Mouse (Mus musculus) liver, adult (tissue): Measurements from ENCODE around the gene Ddo.

ENCODE experiments used
- GATA4 ChIP-seq: IDR thresholded peaks from 2 replicates; pipeline ENCODE4 v1.6.1; 2014; ENCODE audit warnings: mild to moderate bottlenecking, low read length; ENCODE audit not compliant: insufficient replicate concordance

Gene Ddo

GRCm38 (mm10) chr10:40684326-40684725 is 54.5 kb downstream of the Ddo start:
- TF ChIP-seq GATA4 = no peak

GRCm38 (mm10) chr10:40685641-40686040 is 55.8 kb downstream of the Ddo start:
- no peak for TF ChIP-seq GATA4

DNA sequence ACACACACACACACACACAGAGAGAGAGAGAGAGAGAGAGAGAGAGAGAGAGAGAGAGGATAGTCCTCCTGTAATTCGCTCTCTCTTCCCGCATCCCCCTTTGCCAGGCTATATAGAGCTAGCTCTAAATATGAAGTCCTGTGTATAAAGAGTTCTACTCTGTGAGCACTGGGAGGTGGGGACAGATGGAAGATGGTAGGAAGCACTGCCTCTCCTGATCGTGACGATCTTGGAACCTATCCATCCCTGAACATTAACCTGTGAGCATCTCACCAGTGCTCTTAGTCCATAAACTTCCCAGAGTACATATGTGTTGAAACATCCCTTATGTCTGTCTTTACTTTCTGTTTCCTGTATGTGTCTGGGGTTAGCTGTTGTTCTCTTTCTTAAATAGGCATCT is 57.2 kb downstream of the Ddo start:
- no peak for TF ChIP-seq GATA4

DNA sequence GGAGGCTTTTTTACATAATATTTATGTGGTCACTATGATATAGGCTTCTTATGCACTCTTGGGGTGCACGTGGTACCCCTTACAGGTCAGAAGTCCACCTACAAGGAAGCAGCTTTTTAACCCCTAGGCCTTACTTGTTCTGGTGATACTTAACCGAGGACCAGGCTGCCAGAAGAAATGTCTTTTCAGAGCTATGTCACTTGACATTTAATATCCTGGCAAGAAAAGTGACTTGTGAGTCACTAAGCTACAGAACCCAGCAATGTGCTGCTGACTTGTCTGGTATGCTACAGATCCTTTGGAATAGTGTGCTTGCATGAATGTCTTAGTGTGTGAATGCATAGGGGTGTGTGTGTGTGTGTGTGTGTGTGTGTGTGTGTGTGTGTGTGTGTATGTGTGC is 57.6 kb downstream of the Ddo start:
- no peak for TF ChIP-seq GATA4

- TF ChIP-seq GATA4 = no peak
These were observed 58.5 kb downstream of the Ddo start for GRCm38 (mm10) chr10:40688266-40688665.

DNA sequence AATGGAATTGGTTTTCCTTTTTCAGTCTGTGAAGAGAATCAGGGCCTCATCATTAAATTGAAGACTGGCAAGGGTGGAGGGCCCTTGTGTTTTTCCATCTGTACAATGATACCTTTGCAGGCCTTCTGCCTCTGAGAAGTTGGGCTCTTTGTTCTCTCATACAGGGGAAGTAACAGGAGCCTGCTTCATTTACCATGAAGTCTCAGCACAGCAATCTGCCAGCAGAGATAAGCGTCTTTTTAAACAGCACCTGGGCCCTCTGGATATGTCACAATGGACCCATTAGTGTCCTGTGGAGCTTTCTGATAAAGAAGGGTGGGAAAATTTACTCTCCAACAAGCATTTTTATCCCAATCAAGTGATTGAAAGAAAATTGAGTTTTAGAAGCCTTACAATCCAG is 59.1 kb downstream of the Ddo start:
- no peak for TF ChIP-seq GATA4

- TF ChIP-seq GATA4 = no peak
These were observed 68.8 kb downstream of the Ddo start for GRCm38 (mm10) chr10:40698652-40699051.

DNA sequence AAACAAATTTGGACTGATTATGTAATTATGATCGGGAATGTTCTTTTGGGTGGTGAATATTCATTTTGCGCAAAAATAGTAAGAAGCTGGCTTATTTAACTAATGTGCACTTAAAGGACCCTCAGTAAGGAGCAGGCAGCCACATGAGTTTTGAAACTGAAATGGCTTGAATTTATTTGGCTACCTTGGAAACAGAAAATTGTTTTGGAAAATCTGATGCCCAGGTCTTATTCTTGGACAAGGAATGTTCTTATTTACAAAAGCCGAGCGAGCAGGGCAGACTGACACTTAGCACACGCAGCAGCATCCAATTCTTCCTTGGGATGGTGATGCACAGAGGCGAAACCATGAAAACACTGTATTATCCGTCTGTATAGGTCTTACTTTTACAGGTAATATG is 81.3 kb downstream of the Ddo start:
- no peak for TF ChIP-seq GATA4

DNA sequence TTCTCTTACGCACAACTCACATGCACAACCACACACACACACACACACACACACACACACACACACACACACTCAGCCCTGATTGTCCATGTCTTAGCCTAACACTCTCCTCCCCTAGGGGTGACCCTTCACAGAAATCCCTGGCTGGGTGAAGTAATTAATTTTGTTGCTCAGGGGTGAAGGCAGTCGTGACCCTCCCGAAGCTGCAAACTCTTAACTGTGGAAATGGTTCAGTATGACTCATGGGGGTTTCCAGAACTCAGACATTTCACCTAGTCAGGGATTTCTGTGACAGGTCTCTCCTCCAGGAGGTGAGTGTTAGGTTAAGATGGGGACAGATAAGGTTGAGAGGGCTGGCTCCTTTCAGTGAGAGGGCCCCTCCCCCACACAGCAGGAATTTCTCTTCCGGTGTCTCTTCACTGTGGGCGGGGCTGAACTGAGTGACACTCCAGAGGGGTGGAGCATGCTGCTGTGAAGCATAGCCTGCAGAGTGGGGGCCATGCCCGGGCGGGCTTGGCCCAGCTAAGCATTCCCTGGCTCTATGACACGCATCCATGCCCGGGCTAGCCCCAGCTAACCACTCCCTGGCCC is 83.3 kb downstream of the Ddo start:
- TF ChIP-seq GATA4 = no peak

- TF ChIP-seq GATA4 = no peak
These were observed 84.0 kb downstream of the Ddo start for GRCm38 (mm10) chr10:40713829-40714228.

- TF ChIP-seq GATA4 = no peak
These were observed 85.3 kb downstream of the Ddo start for GRCm38 (mm10) chr10:40715151-40715550.

- no peak for TF ChIP-seq GATA4
These were observed 86.5 kb downstream of the Ddo start for GRCm38 (mm10) chr10:40716296-40716695.

GRCm38 (mm10) chr10:40716713-40717112 is 86.9 kb downstream of the Ddo start:
- TF ChIP-seq GATA4 = no peak

- no peak for TF ChIP-seq GATA4
These were observed 88.6 kb downstream of the Ddo start for GRCm38 (mm10) chr10:40718362-40718761.

DNA sequence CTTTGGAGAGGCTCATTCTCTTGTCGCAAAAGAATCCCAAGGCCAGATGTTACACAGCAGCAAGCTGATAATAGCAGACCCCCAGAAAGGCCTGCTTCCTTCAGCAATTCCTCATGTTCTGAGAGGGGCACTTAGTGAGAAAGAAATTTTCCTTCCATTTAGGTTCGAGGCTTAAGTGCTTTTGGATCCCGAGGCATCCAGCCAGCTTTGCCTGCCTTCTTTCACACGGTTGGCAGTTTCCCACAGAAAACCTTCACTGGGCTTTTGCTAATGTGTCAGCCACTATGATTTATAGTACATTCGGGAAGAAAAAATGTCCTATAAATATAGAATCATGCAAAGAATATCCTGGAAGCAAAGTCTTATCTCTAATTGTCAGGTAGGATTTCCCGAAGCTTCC is 89.3 kb downstream of the Ddo start:
- TF ChIP-seq GATA4 = no peak

DNA sequence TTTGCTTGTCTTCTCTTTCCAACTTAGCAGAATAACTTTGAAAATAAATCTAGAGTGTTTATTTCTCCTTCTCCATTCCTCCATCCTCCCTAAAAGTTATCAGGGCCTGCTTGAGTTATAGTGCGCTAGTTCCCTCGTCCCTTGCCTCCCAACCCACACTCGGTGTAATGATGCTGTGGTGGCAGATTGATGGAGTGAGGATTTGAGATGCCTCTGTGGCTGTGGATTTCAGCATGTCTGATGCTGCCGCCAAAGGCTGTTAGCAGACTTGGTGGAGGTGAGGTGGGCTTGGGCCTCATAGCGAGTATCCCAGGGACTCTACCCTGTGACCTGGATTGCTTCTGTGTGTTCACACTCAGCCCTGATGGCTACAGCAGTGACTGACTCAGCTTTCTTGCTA is 91.1 kb downstream of the Ddo start:
- no peak for TF ChIP-seq GATA4

GRCm38 (mm10) chr10:40724342-40724741 is 94.5 kb downstream of the Ddo start:
- no peak for TF ChIP-seq GATA4
